Mouse (Mus musculus): ENCODE results near the gene Far2.

GRCm38 (mm10) chr6:148084403-148084802, 37.3 kb downstream of the Far2 start:
- TF ChIP-seq CTCF (IDR thresholded peaks at IDR 0.05; ENCODE audit: low read depth, low read length) (no peak), TAL1 (conservative IDR thresholded peaks at IDR 0.05; ENCODE audit: low read depth, low read length) (no peak), GATA1 (IDR thresholded peaks at IDR 0.05; ENCODE audit: borderline replicate concordance, low read length) (no peak), POLR2AphosphoS5 (IDR thresholded peaks at IDR 0.05; ENCODE audit: insufficient replicate concordance, low read depth, low read length) (no peak), GATA2 (IDR thresholded peaks at IDR 0.05; ENCODE audit: borderline replicate concordance, low read depth, low read length) (no peak)

All from G1E (cell line).